Mouse (Mus musculus) c-Kit-positive CD71-positive TER-119-negative erythroid progenitor cells, embryonic 14.5 days (primary cell): ENCODE results near the gene Btbd35f21.
"Not testable (repeated sequence)": the region's sequence is repeated elsewhere in the genome, so short reads cannot be mapped to it uniquely, and the experiment has no call there.

Experiments
- DNase-seq: peaks from one replicate; pipeline ENCODE4 v3.0.0-alpha.2; 2013; ENCODE audit warnings: low read depth

The Btbd35f21 gene

DNA sequence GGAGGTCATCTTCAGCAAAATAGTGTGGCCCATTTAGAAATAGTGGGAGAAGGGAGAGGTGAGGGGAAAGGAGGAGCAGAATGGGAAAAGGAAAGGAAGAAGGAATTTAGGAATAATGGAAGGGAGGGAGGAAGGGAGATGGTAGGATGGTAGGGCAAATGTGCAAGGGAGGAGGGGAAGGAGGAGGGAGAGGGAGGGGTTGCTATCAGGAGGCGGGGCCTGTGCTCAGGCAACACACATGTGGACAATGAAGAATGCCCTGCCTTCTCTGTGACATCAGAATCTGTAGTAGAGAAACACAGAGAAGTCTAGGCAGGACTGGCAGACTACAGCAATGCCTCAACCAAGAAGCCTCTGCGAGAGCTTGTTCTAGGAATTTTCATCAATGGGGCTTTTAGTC, at the start of gene Btbd35f21:
Btbd35f21 (plus strand) TSS at position 301 of the 400 bp plus-strand sequence.
- not testable (repeated sequence) for DNase-seq
